Mouse (Mus musculus): ENCODE results near the gene Romo1. TPM values are rescaled to one million over a fixed set of nuclear protein-coding genes. Genes with fewer than 3 reads are reported as not detected.
A peak's percentile ranks its signal among the peaks of the same experiment; 100 is the strongest.

Romo1 gene
- polyA plus RNA-seq, 1 experiment = not detected

- TF ChIP-seq POLR2A (IDR thresholded peaks at IDR 0.05; ENCODE audit: insufficient read depth, low read depth, low read length) = no peak
- no peak for TF ChIP-seq CTCF (IDR thresholded peaks at IDR 0.05; ENCODE audit: insufficient read depth, low read depth, low read length)
- 87% methylated on average over 6 of the region's 6 CpGs for WGBS
Observed at GRCm38 (mm10) chr2:156135695-156136094, 8.1 kb upstream of the Romo1 start.

GRCm38 (mm10) chr2:156142820-156143219, 1.0 kb upstream of the Romo1 start:
- no peak overlapping the region for H3K27ac ChIP-seq (ENCODE audit: insufficient read depth, low read depth, low read length)
- TF ChIP-seq POLR2A (IDR thresholded peaks at IDR 0.05; ENCODE audit: insufficient read depth, low read depth, low read length) (no peak), CTCF (IDR thresholded peaks at IDR 0.05; ENCODE audit: insufficient read depth, low read depth, low read length) (no peak)
- H3K4me1 ChIP-seq (ENCODE audit: control insufficient read depth, insufficient read depth, low read length) = peaks cover 3% of the 10 kb centered on the region; the same call in 1 of the 2 replicates
- no peak overlapping the region for H3K4me3 ChIP-seq (ENCODE audit: insufficient read depth, low read depth, low read length)
- WGBS = 68% methylated on average over 2 of the region's 2 CpGs

More at GRCm38 (mm10) chr2:156135695-156136094, 8.1 kb upstream of the Romo1 start:
- no peak overlapping the region for H3K27ac ChIP-seq (ENCODE audit: insufficient read depth, low read depth, low read length)
- H3K4me1 ChIP-seq (ENCODE audit: control insufficient read depth, insufficient read depth, low read length) = no peaks in the 10 kb centered on the region
- no peak overlapping the region for H3K4me3 ChIP-seq (ENCODE audit: insufficient read depth, low read depth, low read length)

GRCm38 (mm10) chr2:156143367-156143766, 472 bp upstream of the Romo1 start:
- WGBS = under 1% methylated on average over 16 of the region's 16 CpGs
- no peak for TF ChIP-seq CTCF (IDR thresholded peaks at IDR 0.05; ENCODE audit: insufficient read depth, low read depth, low read length)
- no peak for TF ChIP-seq POLR2A (IDR thresholded peaks at IDR 0.05; ENCODE audit: insufficient read depth, low read depth, low read length)

GRCm38 (mm10) chr2:156145486-156146130, 1.8 kb downstream of the Romo1 start:
- H3K27ac ChIP-seq (ENCODE audit: insufficient read depth, low read depth, low read length) = no peak overlapping the region
- no peak overlapping the region for H3K4me3 ChIP-seq (ENCODE audit: insufficient read depth, low read depth, low read length)
- 45% methylated on average over 11 of the region's 11 CpGs for WGBS
- peaks cover 3% of the 10 kb centered on the region; the same call in 1 of the 2 replicates for H3K4me1 ChIP-seq (ENCODE audit: control insufficient read depth, insufficient read depth, low read length)
- TF ChIP-seq POLR2A (IDR thresholded peaks at IDR 0.05; ENCODE audit: insufficient read depth, low read depth, low read length) = no peak
- no peak for TF ChIP-seq CTCF (IDR thresholded peaks at IDR 0.05; ENCODE audit: insufficient read depth, low read depth, low read length)

More at GRCm38 (mm10) chr2:156143367-156143766, 472 bp upstream of the Romo1 start:
- H3K4me1 ChIP-seq (ENCODE audit: control insufficient read depth, insufficient read depth, low read length) = peaks cover 3% of the 10 kb centered on the region; the same call in 1 of the 2 replicates
- H3K27ac ChIP-seq (ENCODE audit: insufficient read depth, low read depth, low read length) = peak overlapping the region; percentile 38; the same call in 1 of the 2 replicates
- peak overlapping the region; percentile 66 for H3K4me3 ChIP-seq (ENCODE audit: insufficient read depth, low read depth, low read length)

- TF ChIP-seq CTCF (IDR thresholded peaks at IDR 0.05; ENCODE audit: insufficient read depth, low read depth, low read length) (no peak), POLR2A (IDR thresholded peaks at IDR 0.05; ENCODE audit: insufficient read depth, low read depth, low read length) (no peak)
- H3K4me3 ChIP-seq (ENCODE audit: insufficient read depth, low read depth, low read length) = no peak overlapping the region
- 48% methylated on average over 5 of the region's 5 CpGs for WGBS
Observed at GRCm38 (mm10) chr2:156146272-156146989, 2.6 kb downstream of the Romo1 start.

GRCm38 (mm10) chr2:156147316-156147915, 3.6 kb downstream of the Romo1 start:
- Histone ChIP-seq H3K4me1 (ENCODE audit: control insufficient read depth, insufficient read depth, low read length) (peaks cover 3% of the 10 kb centered on the region; the same call in 1 of the 2 replicates), H3K4me3 (ENCODE audit: insufficient read depth, low read depth, low read length) (no peak overlapping the region), H3K27ac (ENCODE audit: insufficient read depth, low read depth, low read length) (no peak overlapping the region)
- no peak for TF ChIP-seq CTCF (IDR thresholded peaks at IDR 0.05; ENCODE audit: insufficient read depth, low read depth, low read length)
- TF ChIP-seq POLR2A (IDR thresholded peaks at IDR 0.05; ENCODE audit: insufficient read depth, low read depth, low read length) = no peak
- 73% methylated on average over 3 of the region's 3 CpGs for WGBS

More at GRCm38 (mm10) chr2:156146272-156146989, 2.6 kb downstream of the Romo1 start:
- no peak overlapping the region for H3K27ac ChIP-seq (ENCODE audit: insufficient read depth, low read depth, low read length)
- H3K4me1 ChIP-seq (ENCODE audit: control insufficient read depth, insufficient read depth, low read length) = peaks cover 3% of the 10 kb centered on the region; the same call in 1 of the 2 replicates

- H3K4me3 ChIP-seq (ENCODE audit: insufficient read depth, low read depth, low read length) = no peak overlapping the region
- H3K27ac ChIP-seq (ENCODE audit: insufficient read depth, low read depth, low read length) = no peak overlapping the region
- no peak for TF ChIP-seq POLR2A (IDR thresholded peaks at IDR 0.05; ENCODE audit: insufficient read depth, low read depth, low read length)
- H3K4me1 ChIP-seq (ENCODE audit: control insufficient read depth, insufficient read depth, low read length) = no peaks in the 10 kb centered on the region
Observed at GRCm38 (mm10) chr2:156151538-156151937, 7.7 kb downstream of the Romo1 start.

- no peak overlapping the region for H3K27ac ChIP-seq (ENCODE audit: insufficient read depth, low read depth, low read length)
- H3K4me3 ChIP-seq (ENCODE audit: insufficient read depth, low read depth, low read length) = no peak overlapping the region
- TF ChIP-seq POLR2A (IDR thresholded peaks at IDR 0.05; ENCODE audit: insufficient read depth, low read depth, low read length) = no peak
- no peak for TF ChIP-seq CTCF (IDR thresholded peaks at IDR 0.05; ENCODE audit: insufficient read depth, low read depth, low read length)
- no peaks in the 10 kb centered on the region for H3K4me1 ChIP-seq (ENCODE audit: control insufficient read depth, insufficient read depth, low read length)
- WGBS = 100% methylated on average over 1 of the region's 1 CpGs
Observed at GRCm38 (mm10) chr2:156165478-156165877, 21.6 kb downstream of the Romo1 start.

GRCm38 (mm10) chr2:156166557-156166956, 22.7 kb downstream of the Romo1 start:
- H3K4me1 ChIP-seq (ENCODE audit: control insufficient read depth, insufficient read depth, low read length) = no peaks in the 10 kb centered on the region
- WGBS = 87% methylated on average over 5 of the region's 5 CpGs
- TF ChIP-seq CTCF (IDR thresholded peaks at IDR 0.05; ENCODE audit: insufficient read depth, low read depth, low read length) (no peak), POLR2A (IDR thresholded peaks at IDR 0.05; ENCODE audit: insufficient read depth, low read depth, low read length) (no peak)
- no peak overlapping the region for H3K4me3 ChIP-seq (ENCODE audit: insufficient read depth, low read depth, low read length)
- H3K27ac ChIP-seq (ENCODE audit: insufficient read depth, low read depth, low read length) = no peak overlapping the region

Measured in olfactory bulb, adult 2 months (tissue).